Mouse (Mus musculus) testis, adult 2 months (tissue): ENCODE results near the gene Tnrc6c. TPM values are rescaled to one million over a fixed set of nuclear protein-coding genes. Genes with fewer than 3 reads are reported as not detected.

Experiments
- H3K27ac ChIP-seq: fragments of 200-500 bp; 2 replicates; pipeline ENCODE4 v1.5.1; 2012; ENCODE audit warnings: low read depth, low read length; ENCODE audit not compliant: control insufficient read depth, insufficient read depth
- H3K27me3 ChIP-seq: fragments of 200-500 bp; 2 replicates; pipeline ENCODE4 v1.6.1; 2012; ENCODE audit warnings: mild to moderate bottlenecking, low read length, moderate library complexity; ENCODE audit not compliant: control insufficient read depth, insufficient read depth
- H3K36me3 ChIP-seq: fragments of 200-500 bp; 2 replicates; pipeline ENCODE4 v1.6.1; 2012; ENCODE audit warnings: mild to moderate bottlenecking, low read length; ENCODE audit not compliant: control insufficient read depth, insufficient read depth
- H3K4me1 ChIP-seq: fragments of 200-500 bp; 2 replicates; pipeline ENCODE4 v1.6.1; 2012; ENCODE audit warnings: low read length; ENCODE audit not compliant: control insufficient read depth, insufficient read depth
- H3K4me3 ChIP-seq: fragments of 200-500 bp; 2 replicates; pipeline ENCODE4 v1.5.1; 2012; ENCODE audit warnings: low read depth, mild to moderate bottlenecking, low read length, moderate library complexity, mixed read lengths; ENCODE audit not compliant: control insufficient read depth
- CTCF ChIP-seq: fragments of 200-500 bp; IDR thresholded peaks from 2 replicates; pipeline ENCODE4 v1.5.1; 2012; ENCODE audit warnings: low read depth, mild to moderate bottlenecking, inconsistent platforms, low read length, moderate library complexity; ENCODE audit not compliant: control insufficient read depth, insufficient read depth, insufficient replicate concordance
- POLR2A ChIP-seq: fragments of 200-500 bp; IDR thresholded peaks from 2 replicates; pipeline ENCODE4 v1.6.1; 2012; ENCODE audit warnings: low read depth, mild to moderate bottlenecking, inconsistent platforms, low read length, moderate library complexity; ENCODE audit not compliant: control insufficient read depth
- polyA plus RNA-seq: library from polyadenylated mRNA; depleted of rRNA; stranded (reverse); fragments of >200 nt; gene quantifications from 2 replicates; pipeline ENCODE4 v1.2.3, GENCODE M21; 2012

Gene Tnrc6c
- polyA plus RNA-seq, 1 experiment: 28.0 TPM

DNA sequence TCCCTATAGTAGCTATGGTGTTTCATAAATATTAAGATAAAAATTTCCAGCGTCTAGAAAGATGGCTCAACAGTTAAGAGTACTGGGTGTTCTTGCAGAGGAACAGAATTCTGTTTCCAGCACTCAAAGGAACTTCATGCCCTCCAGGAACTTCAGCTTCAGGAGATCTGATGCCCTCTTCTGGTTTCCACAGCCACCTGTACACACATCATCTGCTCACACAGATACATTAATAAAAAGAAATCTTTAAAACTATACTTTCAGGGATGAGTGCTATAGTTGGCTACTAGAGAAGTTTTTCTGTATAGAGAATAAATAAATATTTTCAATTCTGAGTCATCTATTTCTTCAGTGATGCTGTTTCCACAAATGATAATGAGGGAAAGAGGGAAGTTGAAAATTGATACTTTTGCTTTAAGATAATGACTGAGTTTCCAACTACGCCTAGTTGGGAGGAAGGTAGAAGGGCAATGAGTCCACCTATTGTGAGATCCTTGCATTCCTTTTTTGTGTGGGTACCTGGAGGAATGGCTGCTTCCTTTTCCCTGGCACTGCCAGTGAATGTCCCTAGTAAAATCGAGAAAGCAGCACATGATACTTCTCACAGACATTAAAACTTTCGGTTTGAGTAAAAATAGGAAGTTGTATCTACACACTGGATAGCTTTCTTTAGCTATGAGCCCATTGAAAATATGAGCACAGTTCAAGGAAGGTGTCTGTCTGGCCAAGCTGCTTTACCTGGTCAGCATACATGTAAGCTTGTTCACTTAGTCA is 9.1 kb downstream of the Tnrc6c start:
- no peaks in the 10 kb centered on the region; the same call in 1 of the 2 replicates for H3K36me3 ChIP-seq
- TF ChIP-seq POLR2A (no peak), CTCF (no peak)
- no peak overlapping the region for H3K27ac ChIP-seq
- peaks cover 4% of the 10 kb centered on the region for H3K4me1 ChIP-seq
- H3K27me3 ChIP-seq: no peaks in the 10 kb centered on the region
- H3K4me3 ChIP-seq: no peak overlapping the region; the same call in 1 of the 2 replicates

DNA sequence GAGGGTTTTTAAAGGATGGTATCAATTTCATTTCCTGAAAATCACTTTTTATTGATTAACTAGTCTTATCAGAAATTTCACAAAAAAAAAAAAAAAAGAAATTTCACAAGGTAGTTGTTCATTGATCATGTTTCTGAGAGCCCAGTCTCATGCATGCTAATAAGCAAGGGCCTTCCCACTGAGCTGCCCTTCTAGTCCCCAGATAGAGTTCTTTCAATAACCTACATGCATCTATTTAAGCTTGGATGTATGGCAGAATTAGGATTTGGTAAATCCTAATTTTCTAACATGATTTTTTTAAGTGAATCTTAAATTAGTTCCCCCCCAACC is 9.7 kb downstream of the Tnrc6c start:
- Histone ChIP-seq H3K27ac (no peak overlapping the region), H3K27me3 (no peaks in the 10 kb centered on the region), H3K4me3 (no peak overlapping the region), H3K4me1 (peaks cover 4% of the 10 kb centered on the region), H3K36me3 (no peaks in the 10 kb centered on the region; the same call in 1 of the 2 replicates)
- TF ChIP-seq POLR2A: no peak
- no peak for TF ChIP-seq CTCF

DNA sequence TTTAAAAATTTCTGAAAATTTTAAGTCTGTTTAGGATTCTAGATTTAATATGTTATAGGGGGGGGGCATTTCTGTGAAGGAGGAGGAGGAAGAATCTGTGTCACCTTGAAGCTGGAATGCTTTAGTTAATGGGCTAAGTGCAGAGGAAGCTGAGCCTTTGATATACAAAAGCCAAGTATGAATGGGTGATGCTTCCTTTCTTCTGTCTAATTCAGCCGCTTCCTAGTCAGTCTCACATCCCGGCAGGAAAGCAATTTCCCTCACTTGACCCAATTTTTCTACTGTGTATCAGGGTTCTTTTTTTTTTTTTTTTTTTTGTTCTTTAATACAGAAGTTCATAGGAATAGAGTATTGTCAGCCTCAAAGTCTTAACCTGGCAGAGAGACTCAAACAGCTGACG is 11.1 kb downstream of the Tnrc6c start:
- H3K4me1 ChIP-seq: peaks cover 4% of the 10 kb centered on the region
- TF ChIP-seq CTCF (no peak), POLR2A (no peak)
- H3K27me3 ChIP-seq: no peaks in the 10 kb centered on the region
- no peaks in the 10 kb centered on the region; the same call in 1 of the 2 replicates for H3K36me3 ChIP-seq
- no peak overlapping the region for H3K4me3 ChIP-seq
- no peak overlapping the region for H3K27ac ChIP-seq

DNA sequence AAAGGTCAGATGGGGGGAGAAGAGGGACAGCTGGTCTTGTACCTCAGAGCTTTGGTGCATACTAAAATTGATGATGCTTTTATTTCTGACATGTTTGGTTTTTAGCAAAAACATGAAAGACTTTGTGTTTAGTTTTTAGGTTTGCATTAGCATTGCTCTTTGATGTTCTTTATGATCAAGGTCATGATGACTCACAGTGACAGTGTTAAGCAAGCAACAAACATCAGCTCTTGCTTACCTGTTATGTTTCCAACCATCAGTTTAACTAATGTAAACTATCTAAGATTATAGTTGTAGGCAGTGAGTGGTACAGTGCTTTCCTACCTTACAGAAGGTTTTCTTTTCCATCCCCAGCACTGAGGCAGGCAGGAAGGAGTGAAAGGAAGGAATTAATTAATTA is 12.5 kb downstream of the Tnrc6c start:
- H3K4me3 ChIP-seq: no peak overlapping the region
- peaks cover 2% of the 10 kb centered on the region; the same call in 1 of the 2 replicates for H3K4me1 ChIP-seq
- H3K27me3 ChIP-seq: no peaks in the 10 kb centered on the region
- TF ChIP-seq CTCF (no peak), POLR2A (no peak)
- H3K27ac ChIP-seq: no peak overlapping the region
- no peaks in the 10 kb centered on the region; the same call in 1 of the 2 replicates for H3K36me3 ChIP-seq

DNA sequence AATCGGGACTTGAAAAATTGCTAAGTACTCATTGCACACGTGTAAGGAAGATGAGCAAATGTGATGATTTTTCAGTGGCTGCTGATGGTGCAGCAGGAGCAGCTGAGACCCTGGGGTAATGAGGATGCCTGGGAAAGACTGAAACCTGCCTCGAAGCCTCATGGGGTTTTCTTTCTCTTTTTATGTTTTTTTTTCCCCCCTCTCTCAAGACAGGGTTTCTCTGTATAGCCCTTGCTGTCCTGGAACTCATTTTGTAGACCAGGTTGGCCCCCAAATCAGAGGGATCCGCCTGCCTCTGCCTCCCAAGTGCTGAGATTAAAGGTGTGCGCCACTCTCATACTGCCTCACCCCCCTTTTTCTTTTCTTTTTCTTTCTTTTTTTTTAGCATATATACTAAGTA is 13.1 kb downstream of the Tnrc6c start:
- H3K36me3 ChIP-seq: peaks cover 1% of the 10 kb centered on the region; the same call in 1 of the 2 replicates
- no peak for TF ChIP-seq CTCF
- no peak for TF ChIP-seq POLR2A
- peaks cover 2% of the 10 kb centered on the region; the same call in 1 of the 2 replicates for H3K4me1 ChIP-seq
- no peaks in the 10 kb centered on the region for H3K27me3 ChIP-seq
- no peak overlapping the region for H3K27ac ChIP-seq
- H3K4me3 ChIP-seq: no peak overlapping the region

DNA sequence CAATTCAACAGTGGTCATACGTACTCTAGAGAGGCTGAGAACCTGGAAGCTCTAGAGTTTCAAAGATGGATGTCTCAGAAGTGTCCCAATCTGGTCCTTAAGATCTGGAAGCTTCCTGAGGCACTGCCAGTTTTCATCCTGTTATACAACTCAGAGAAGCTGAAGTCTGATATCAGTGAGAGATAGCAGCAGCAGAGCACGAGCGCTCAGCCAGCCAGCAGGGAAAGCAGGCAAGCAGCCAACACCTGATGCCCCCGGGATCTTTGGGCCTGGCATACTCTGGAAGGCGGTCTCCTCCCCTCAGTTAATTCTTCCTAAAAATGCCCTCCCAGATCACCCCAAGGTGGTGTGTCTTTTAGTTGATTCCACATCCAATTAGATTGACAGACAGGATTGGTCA is 13.7 kb downstream of the Tnrc6c start:
- Histone ChIP-seq H3K27me3 (no peaks in the 10 kb centered on the region), H3K36me3 (peaks cover 1% of the 10 kb centered on the region; the same call in 1 of the 2 replicates), H3K4me3 (no peak overlapping the region), H3K27ac (no peak overlapping the region), H3K4me1 (peaks cover 2% of the 10 kb centered on the region; the same call in 1 of the 2 replicates)
- no peak for TF ChIP-seq CTCF
- TF ChIP-seq POLR2A: no peak

DNA sequence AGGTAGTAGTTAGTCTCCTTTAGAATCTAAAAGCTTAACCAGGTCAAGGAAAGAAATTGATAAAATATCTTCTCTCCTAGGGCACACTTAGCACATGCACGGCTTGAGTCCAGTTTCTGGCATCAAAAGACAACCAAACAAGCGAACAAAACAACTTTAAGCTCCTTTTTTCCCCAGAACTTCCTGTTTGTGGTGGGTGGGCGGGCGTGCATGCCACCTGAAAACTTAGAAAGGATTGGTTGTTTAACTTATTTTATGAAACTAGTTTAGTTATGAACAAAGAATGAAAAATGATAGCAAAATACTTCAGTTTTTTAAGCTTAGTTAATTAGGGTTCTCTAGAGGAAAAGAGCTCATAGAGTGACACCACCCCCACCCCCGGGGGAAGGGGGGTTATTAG is 17.5 kb downstream of the Tnrc6c start:
- no peak overlapping the region for H3K27ac ChIP-seq
- no peak for TF ChIP-seq POLR2A
- TF ChIP-seq CTCF: no peak
- H3K4me3 ChIP-seq: no peak overlapping the region
- H3K36me3 ChIP-seq: peaks cover 1% of the 10 kb centered on the region; the same call in 1 of the 2 replicates
- no peaks in the 10 kb centered on the region for H3K27me3 ChIP-seq
- no peaks in the 10 kb centered on the region for H3K4me1 ChIP-seq
